Mouse (Mus musculus) A20 (cell line): Measurements from ENCODE around the gene Rnf31.

Experiments used
- DNase-seq: peaks from one replicate; pipeline ENCODE4 v3.0.0-alpha.2; 2011; ENCODE audit warnings: low read depth, low spot score

Gene Rnf31

DNA sequence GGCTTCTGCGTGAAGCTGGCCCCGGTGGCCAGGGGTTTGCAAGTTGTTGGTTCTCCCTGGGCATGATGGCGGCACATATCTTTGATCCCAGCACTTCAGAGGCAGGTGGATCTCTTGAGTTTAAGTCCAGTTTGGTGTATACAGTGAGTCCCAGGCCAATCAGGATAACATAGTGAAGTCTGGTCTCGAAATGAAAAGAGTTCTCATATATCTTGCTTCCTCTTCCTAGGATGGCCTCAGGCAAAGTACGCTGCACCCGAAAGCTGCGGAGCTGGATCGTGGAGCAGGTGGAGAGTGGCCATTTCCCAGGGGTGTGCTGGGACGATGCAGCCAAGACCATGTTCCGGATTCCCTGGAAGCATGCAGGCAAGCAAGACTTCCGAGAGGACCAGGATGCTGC lies 13.3 kb downstream of the Rnf31 start:
- no peak for DNase-seq

DNA sequence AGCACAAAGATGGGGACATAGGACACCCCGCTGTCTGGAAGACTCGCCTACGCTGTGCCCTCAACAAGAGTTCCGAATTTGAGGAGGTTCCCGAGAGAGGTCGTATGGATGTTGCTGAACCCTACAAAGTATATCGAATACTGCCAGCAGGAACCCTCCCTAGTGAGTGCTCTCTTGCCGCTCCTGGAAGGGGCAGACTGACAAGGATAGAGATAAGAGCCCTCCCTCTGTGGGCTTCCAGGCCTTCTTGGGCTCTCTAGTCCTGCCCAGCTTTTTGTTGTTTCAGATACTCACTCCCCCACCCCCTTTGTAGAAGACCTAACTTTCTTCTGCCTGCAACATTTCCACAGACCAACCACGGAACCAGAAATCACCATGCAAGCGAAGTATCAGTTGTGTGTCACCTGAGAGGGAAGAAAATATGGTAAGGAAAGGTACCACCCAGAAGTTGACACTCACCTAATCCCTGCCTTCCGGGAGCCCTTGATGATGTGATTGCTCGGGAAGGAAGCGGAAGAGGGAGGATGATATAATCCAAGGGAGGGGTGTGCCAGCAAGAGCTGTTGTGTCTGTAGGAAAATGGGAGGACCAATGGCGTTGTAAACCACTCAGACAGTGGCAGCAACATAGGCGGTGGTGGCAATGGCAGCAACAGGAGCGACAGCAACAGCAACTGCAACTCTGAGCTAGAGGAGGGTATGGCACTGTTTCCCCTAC lies 14.4 kb downstream of the Rnf31 start:
- no peak for DNase-seq

DNA sequence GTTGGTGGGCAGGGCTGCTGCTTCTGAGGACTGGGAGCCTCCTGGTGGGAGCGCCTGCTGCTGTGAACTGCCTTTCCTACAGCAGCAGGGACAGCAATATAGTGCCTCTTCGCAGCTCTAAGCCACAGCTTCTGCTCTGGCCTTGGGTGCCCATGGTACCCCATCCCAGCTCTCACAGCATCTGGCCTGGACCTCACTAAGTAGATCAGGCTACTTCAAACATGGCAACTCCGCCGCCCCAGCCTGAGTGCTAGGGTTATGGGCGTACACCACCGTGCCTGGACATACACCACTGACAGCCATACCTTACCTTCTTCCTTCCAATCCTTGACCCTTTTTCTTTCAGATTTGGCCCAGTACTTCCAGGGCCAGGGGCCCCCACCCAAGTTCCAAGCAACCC lies 16.8 kb downstream of the Rnf31 start:
- DNase-seq: no peak

DNA sequence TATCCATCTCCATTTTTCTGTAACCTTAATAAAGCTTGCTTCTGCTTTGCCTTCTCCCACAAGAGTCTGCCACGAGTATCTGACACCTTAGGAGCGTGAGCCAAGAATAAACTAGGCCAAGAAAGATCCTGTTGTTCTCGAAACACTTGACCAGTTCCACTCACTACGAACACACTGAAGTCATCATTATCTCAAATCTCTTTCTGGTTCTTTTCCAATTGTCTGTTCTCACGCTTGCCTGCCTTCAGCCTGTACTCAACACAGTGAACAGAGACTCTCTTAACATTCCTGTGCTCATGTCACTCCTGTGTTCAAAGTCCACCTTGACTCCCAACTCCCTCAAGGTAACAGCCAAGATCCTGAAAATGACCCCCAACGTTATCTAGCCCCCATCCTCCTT lies 21.8 kb downstream of the Rnf31 start:
- DNase-seq: no peak

DNA sequence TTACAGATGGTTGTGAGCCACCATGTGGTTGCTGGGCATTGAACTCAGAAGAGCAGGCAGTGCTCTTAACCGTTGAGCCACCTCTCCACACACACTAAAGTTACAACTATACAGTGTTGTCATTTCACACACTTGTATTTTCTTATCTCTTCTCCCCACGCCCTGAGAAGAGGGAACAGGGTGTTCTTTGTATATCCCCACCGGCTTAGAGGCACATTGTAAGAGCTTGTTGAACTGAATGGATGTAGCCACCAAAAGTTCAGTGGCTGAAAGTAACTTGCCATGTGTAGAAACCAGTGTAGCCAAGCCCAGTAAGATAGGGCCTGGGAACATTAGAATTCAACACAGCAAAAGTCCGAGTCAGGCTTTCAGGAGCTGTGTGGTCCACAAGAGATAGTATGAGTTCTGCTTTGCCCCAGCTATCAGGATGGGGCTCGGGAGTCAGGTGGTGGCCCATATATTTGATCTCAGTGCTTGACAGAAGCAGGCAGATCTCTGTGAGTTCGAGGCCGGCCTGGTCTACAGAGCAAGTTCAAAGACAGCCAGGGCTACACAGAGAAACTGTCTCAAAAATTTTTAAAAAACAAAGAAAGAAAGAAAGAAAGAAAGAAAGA lies 23.2 kb downstream of the Rnf31 start:
- no peak for DNase-seq

- DNase-seq: no peak
These were observed 24.4 kb downstream of the Rnf31 start for GRCm38 (mm10) chr14:55615876-55616275.

DNA sequence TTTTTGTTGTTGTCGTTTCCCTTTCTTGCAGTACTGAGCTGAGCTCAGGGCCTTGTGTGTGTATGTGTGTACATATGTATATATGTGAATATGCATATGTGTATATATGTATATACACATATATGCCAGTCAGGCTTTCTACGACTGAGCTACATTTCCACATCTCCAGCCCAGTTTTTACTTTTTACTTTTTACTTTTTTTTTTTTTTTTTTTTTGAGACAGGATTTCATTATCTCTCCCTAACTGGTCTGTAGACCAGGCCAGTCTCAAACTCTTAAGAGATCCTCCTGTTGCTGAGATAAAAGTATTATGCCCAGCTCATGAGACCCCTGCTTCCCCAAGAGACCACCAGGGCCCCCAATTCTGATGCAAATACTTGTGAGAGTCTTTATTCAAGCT lies 25.3 kb downstream of the Rnf31 start:
- DNase-seq: no peak

DNA sequence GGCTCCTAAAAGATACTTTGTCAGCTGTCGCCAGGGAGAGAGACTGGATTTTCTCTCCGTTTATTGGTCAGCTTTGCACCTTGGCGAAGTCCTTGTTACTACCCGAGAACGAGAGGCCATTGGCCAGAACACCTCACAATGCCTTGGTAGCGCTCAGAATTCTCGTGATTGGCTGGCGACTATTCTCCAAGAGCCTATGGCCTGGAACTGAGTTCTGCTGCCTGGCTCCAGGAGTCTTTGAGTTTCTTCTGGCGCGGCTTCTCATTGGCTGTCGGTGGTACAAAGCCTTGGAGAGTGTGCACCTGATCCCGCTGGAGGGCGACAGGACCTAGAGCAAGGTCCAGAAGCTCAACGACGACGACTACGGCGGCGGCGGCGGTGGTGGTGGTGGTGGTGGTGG lies 26.3 kb downstream of the Rnf31 start, which contains the start of gene Rec8:
Rec8 (plus strand) TSS at position 216 of the 400 bp plus-strand sequence.
- no peak for DNase-seq

- no peak for DNase-seq
These were observed 27.1 kb downstream of the Rnf31 start for GRCm38 (mm10) chr14:55618486-55619195.

- no peak for DNase-seq
These were observed 36.7 kb downstream of the Rnf31 start for GRCm38 (mm10) chr14:55628077-55628827.

- DNase-seq: peak; percentile 56
These were observed 37.8 kb downstream of the Rnf31 start for GRCm38 (mm10) chr14:55629312-55629711.

- DNase-seq: peak; percentile 47
These were observed 43.5 kb downstream of the Rnf31 start for GRCm38 (mm10) chr14:55634874-55635522.

- DNase-seq: peak; percentile 87
These were observed 44.1 kb downstream of the Rnf31 start, which contains the start of gene Ipo4 for GRCm38 (mm10) chr14:55635523-55636007. Gene Ipo4, minus strand, starts transcription at chr14:55635957.

GRCm38 (mm10) chr14:55637795-55638194 lies 46.3 kb downstream of the Rnf31 start, which contains the start of gene Gm49378:
Gene Gm49378, minus strand, starts transcription at chr14:55637895.
- DNase-seq: no peak

GRCm38 (mm10) chr14:55640816-55641215 lies 49.3 kb downstream of the Rnf31 start:
- no peak for DNase-seq

GRCm38 (mm10) chr14:55641291-55641690 lies 49.8 kb downstream of the Rnf31 start:
- no peak for DNase-seq

GRCm38 (mm10) chr14:55642679-55643059 lies 51.2 kb downstream of the Rnf31 start:
- no peak for DNase-seq

DNA sequence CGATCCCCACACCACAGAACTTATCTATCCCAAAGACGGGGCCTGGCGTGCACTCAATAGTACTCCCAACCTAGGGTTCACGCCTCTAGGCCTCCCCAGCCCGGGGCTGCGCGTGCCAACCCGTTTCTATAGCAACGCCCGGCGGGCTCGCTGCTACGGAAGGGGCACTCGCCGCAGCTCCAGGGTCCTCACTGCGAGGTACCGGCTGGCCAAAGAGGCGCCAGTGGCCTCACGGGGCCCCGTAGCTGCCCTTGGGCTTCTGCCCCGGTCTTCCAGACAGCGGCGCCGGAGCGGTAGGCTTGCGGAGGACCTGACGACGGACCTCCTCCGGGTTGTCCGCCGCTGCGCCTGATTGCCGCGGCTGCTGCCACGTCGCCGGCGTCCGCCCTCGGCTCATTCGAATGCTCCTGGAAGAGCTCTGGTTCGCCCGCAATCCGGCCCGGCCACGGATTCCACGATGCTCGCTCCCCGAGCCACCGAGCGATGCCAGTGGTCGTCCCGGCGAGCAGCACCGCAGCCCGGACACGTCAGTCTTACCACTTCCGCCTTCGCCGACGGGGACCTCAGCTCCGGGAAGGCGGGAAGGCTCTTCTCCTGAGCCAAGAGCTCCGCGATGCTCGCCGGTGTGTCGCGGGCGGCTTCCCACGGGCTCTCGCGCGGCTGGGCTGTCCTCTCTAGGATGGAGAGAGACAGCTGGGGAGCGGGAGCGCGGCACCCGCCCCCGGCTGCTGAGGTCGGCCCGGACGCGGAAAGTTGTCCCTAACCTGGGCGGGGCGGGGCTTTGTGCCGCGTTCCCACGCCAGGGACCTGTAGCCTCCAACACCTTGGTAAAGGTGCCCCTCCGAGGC lies 51.8 kb downstream of the Rnf31 start, which contains the start of gene Tm9sf1:
Tm9sf1 (minus strand) TSS at position 747 of the 848 bp plus-strand sequence.
- peak; percentile 97 for DNase-seq

DNA sequence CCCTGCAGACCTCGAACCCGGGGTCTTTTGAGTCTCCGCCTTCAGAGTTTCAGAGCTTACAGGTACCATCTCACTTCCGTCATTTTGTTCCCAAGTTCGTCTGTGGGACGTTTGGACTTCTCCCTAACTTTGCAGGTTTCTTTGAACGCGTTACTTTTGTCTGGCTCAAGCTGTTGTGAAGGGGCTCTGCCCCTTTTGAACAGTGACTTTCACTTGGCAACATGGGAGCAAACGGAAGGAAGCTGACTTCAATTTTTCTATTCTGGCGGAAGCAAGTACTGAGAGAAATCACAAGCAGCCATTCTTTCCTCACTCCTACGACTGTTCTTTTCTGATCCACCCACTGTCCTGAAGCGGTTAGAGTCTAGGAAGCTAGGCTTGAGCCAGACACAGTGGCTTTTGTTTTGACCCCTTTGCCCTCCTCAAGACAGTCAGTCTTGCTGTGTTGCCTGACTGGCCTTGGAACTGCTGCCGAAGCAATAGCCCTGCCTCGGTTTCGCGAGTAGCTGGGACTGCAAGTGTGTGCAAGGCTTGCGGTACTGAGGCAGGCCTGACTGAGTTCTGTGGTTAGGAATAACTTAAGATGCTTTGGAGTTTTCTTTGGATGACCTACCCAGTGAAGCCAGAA lies 52.9 kb downstream of the Rnf31 start:
- peak; percentile 67 for DNase-seq

- DNase-seq: no peak
These were observed 58.4 kb downstream of the Rnf31 start, which contains the start of gene Tssk4 for GRCm38 (mm10) chr14:55649884-55650283. Gene Tssk4, plus strand, starts transcription at chr14:55650184.
